ENCODE assay signal across 16 mouse cellular contexts in genomic region chr11:115477388-115477787, GRCm38 (mm10). TPM values are rescaled to one million over a fixed set of nuclear protein-coding genes. Genes with fewer than 3 reads are reported as not detected.
DNase-seq lines count a peak whose midpoint lies in the region; ATAC-seq and TF ChIP-seq lines count a peak whose summit lies in the region.
"Not testable (repeated sequence)": the region's sequence is repeated elsewhere in the genome, so short reads cannot be mapped to it uniquely, and the experiment has no call there.
"Had no signal": no experiment of that assay in that cellular context is flagged by ENCODE, and none has a peak within 500 bp of the region (broad histone marks: within the 10 kb centered on the region; RNA-seq: fewer than 3 reads in every experiment).

No protein-coding gene starts in this region.

- H3K9ac ChIP-seq in forebrain, embryonic 13.5 days = 0 out of 2 replicates have a peak overlapping the region, but pooled peaks have one; percentile 48
- H3K9ac ChIP-seq in hindbrain, postnatal 0 days (replicated peaks; ENCODE audit: low read length); lung, postnatal 0 days (replicated peaks; ENCODE audit: low read depth): not testable (repeated sequence)
- peak overlapping the region; percentile 82; the same call in 1 of the 2 replicates for H3K9ac ChIP-seq in liver, embryonic 12.5 days
- H3K9ac ChIP-seq in midbrain, postnatal 0 days (replicated peaks; ENCODE audit: low read length, poor library complexity, severe bottlenecking) = peak overlapping the region; percentile 19; the same call in 1 of the 2 replicates

- H3K9me3 ChIP-seq in forebrain, embryonic 13.5 days (replicated peaks); hindbrain, postnatal 0 days (ENCODE audit: low read length); liver, embryonic 12.5 days (replicated peaks); lung, postnatal 0 days (ENCODE audit: low read length); midbrain, postnatal 0 days (ENCODE audit: low read length): not testable (repeated sequence)

- peak overlapping the region; percentile 83; the same call in 1 of the 2 replicates for H3K4me3 ChIP-seq in forebrain, embryonic 13.5 days
- not testable (repeated sequence) for H3K4me3 ChIP-seq in hindbrain, postnatal 0 days (ENCODE audit: low read length); liver, embryonic 12.5 days; lung, postnatal 0 days (ENCODE audit: low read depth, low read length); midbrain, postnatal 0 days (ENCODE audit: low read depth, low read length)

- not testable (repeated sequence) for H3K27ac ChIP-seq in forebrain, embryonic 13.5 days; hindbrain, postnatal 0 days; liver, embryonic 12.5 days; lung, postnatal 0 days (ENCODE audit: low read length); midbrain, postnatal 0 days (ENCODE audit: low read depth, low read length)

- ATAC-seq in activated CD4-positive, CD25-positive, alpha-beta regulatory T cell, adult 4 months = peak; percentile 20
- not testable (repeated sequence) for ATAC-seq in forebrain, embryonic 13.5 days; hindbrain, postnatal 0 days; liver, embryonic 12.5 days; lung, postnatal 0 days; midbrain, postnatal 0 days (ENCODE audit: low FRiP score)

- not testable (repeated sequence) for TF ChIP-seq EP300 in lung, postnatal 0 days (IDR thresholded peaks at IDR 0.05)

- not testable (repeated sequence) for TF ChIP-seq CTCF in hindbrain, postnatal 0 days (IDR thresholded peaks at IDR 0.05; ENCODE audit: low read depth); lung, postnatal 0 days (IDR thresholded peaks at IDR 0.05); midbrain, postnatal 0 days (IDR thresholded peaks at IDR 0.05)

- not testable (repeated sequence) for H3K27me3 ChIP-seq in forebrain, embryonic 13.5 days; hindbrain, postnatal 0 days (ENCODE audit: insufficient read depth, low read length); liver, embryonic 12.5 days (replicated peaks); lung, postnatal 0 days (replicated peaks; ENCODE audit: insufficient read depth, low read length); midbrain, postnatal 0 days (ENCODE audit: insufficient read depth, low read length); splenic B cell, adult 2 months (ENCODE audit: control insufficient read depth, insufficient read depth, low read length, poor library complexity, severe bottlenecking)

- not testable (repeated sequence) for DNase-seq in hindbrain, postnatal 0 days (ENCODE audit: low spot score); midbrain, postnatal 0 days (ENCODE audit: low spot score)
- DNase-seq in lung, postnatal 0 days (ENCODE audit: low spot score) = peak; percentile 41
- peak; percentile 52 for DNase-seq in splenic B cell, adult 2 months (ENCODE audit: low read depth, low spot score)

- peaks cover 33% of the 10 kb centered on the region for H3K4me1 ChIP-seq in forebrain, embryonic 13.5 days
- H3K4me1 ChIP-seq in hindbrain, postnatal 0 days (ENCODE audit: insufficient read depth, low read length); lung, postnatal 0 days (ENCODE audit: insufficient read depth, low read depth, low read length); midbrain, postnatal 0 days (ENCODE audit: insufficient read depth, low read length): not testable (repeated sequence)
- peaks cover 42% of the 10 kb centered on the region for H3K4me1 ChIP-seq in liver, embryonic 12.5 days

- 92% methylated on average over 7 of the region's 7 CpGs for WGBS in forebrain, embryonic 13.5 days
- 87% methylated on average over 7 of the region's 7 CpGs for WGBS in hindbrain, postnatal 0 days
- WGBS in liver, embryonic 12.5 days (ENCODE audit: insufficient replicate concordance) = 47% methylated on average over 7 of the region's 7 CpGs
- WGBS in lung, postnatal 0 days = 73% methylated on average over 7 of the region's 7 CpGs
- WGBS in midbrain, postnatal 0 days = 86% methylated on average over 7 of the region's 7 CpGs

- not testable (repeated sequence) for H3K36me3 ChIP-seq in forebrain, embryonic 13.5 days (ENCODE audit: poor library complexity, severe bottlenecking); hindbrain, postnatal 0 days (ENCODE audit: insufficient read depth, low read length); liver, embryonic 12.5 days; lung, postnatal 0 days (ENCODE audit: insufficient read depth, low read length); midbrain, postnatal 0 days (ENCODE audit: insufficient read depth, low read length); splenic B cell, adult 2 months (ENCODE audit: control insufficient read depth, insufficient read depth, low read length, poor library complexity, severe bottlenecking)

- peak overlapping the region; percentile 95; the same call in 1 of the 2 replicates for H3K4me2 ChIP-seq in forebrain, embryonic 13.5 days
- H3K4me2 ChIP-seq in hindbrain, postnatal 0 days (ENCODE audit: low read depth, low read length) = peak overlapping the region; percentile 64
- peak overlapping the region; percentile 94; the same call in 1 of the 2 replicates for H3K4me2 ChIP-seq in liver, embryonic 12.5 days
- H3K4me2 ChIP-seq in lung, postnatal 0 days (replicated peaks; ENCODE audit: low read depth, low read length) = not testable (repeated sequence)
- H3K4me2 ChIP-seq in midbrain, postnatal 0 days (ENCODE audit: low read depth, low read length, poor library complexity, severe bottlenecking) = 0 out of 2 replicates have a peak overlapping the region, but pooled peaks have one; percentile 87

RNA-seq across cellular contexts. Expression of gene Armc7, which starts 1.9 kb away (rescaled TPM):
- polyA plus RNA-seq in activated CD4-positive, CD25-positive, alpha-beta regulatory T cell, adult 4 months (2017; shearing (Covaris generic)) = 10 to 100 TPM; 49.9 to 59.3 TPM
- 11.3 and 13.0 TPM in 2 replicates for polyA plus RNA-seq in forebrain, embryonic 13.5 days (2015; fragmentation: Nextera tagmentation; extraction: Ambion mirVana)
- total RNA-seq in hindbrain, postnatal 0 days (2014; rRNA removed) = 9.9 and 11.8 TPM in 2 replicates
- polyA plus RNA-seq in hindbrain, postnatal 0 days (2015; fragmentation: Nextera tagmentation; extraction: Ambion mirVana) = 10.7 and 11.0 TPM in 2 replicates
- polyA plus RNA-seq in liver, embryonic 12.5 days (2016; fragmentation: Nextera tagmentation; extraction: Ambion mirVana) = 4.0 and 4.2 TPM in 2 replicates
- polyA plus RNA-seq in lung, postnatal 0 days (2015; fragmentation: Nextera tagmentation; extraction: Ambion mirVana) = 6.4 and 9.0 TPM in 2 replicates
- total RNA-seq in midbrain, postnatal 0 days (2014; rRNA removed) = 9.0 and 14.0 TPM in 2 replicates
- 12.9 and 13.4 TPM in 2 replicates for polyA plus RNA-seq in midbrain, postnatal 0 days (2015; fragmentation: Nextera tagmentation; extraction: Ambion mirVana)

RNA-seq across cellular contexts. Expression of gene Nt5c, which starts 14.3 kb away (rescaled TPM):
- 100 to 1,000 TPM; 287 to 293 TPM for polyA plus RNA-seq in activated CD4-positive, CD25-positive, alpha-beta regulatory T cell, adult 4 months (2017; shearing (Covaris generic))
- 87.0 and 91.1 TPM in 2 replicates for polyA plus RNA-seq in forebrain, embryonic 13.5 days (2015; fragmentation: Nextera tagmentation; extraction: Ambion mirVana)
- total RNA-seq in hindbrain, postnatal 0 days (2014; rRNA removed) = 54.3 and 62.2 TPM in 2 replicates
- polyA plus RNA-seq in hindbrain, postnatal 0 days (2015; fragmentation: Nextera tagmentation; extraction: Ambion mirVana) = 129 and 130 TPM in 2 replicates
- polyA plus RNA-seq in liver, embryonic 12.5 days (2016; fragmentation: Nextera tagmentation; extraction: Ambion mirVana) = 68.4 and 69.0 TPM in 2 replicates
- 102 and 109 TPM in 2 replicates for polyA plus RNA-seq in lung, postnatal 0 days (2015; fragmentation: Nextera tagmentation; extraction: Ambion mirVana)
- 85.3 and 91.1 TPM in 2 replicates for total RNA-seq in midbrain, postnatal 0 days (2014; rRNA removed)
- polyA plus RNA-seq in midbrain, postnatal 0 days (2015; fragmentation: Nextera tagmentation; extraction: Ambion mirVana) = 131 and 133 TPM in 2 replicates

RNA-seq across cellular contexts. Expression of gene Slc16a5, which starts 15.1 kb away (rescaled TPM):
- polyA plus RNA-seq in activated CD4-positive, CD25-positive, alpha-beta regulatory T cell, adult 4 months (2017; shearing (Covaris generic)) = 1 to 10 TPM; 2.9 to 3.1 TPM
- polyA plus RNA-seq in forebrain, embryonic 13.5 days (2015; fragmentation: Nextera tagmentation; extraction: Ambion mirVana) = not detected in 2 replicates
- total RNA-seq in hindbrain, postnatal 0 days (2014; rRNA removed) = 0.10 TPM in 1 of 2 replicates, not detected in the other
- polyA plus RNA-seq in hindbrain, postnatal 0 days (2015; fragmentation: Nextera tagmentation; extraction: Ambion mirVana) = 0.30 and 0.66 TPM in 2 replicates
- polyA plus RNA-seq in liver, embryonic 12.5 days (2016; fragmentation: Nextera tagmentation; extraction: Ambion mirVana) = 0.08 and 0.10 TPM in 2 replicates
- polyA plus RNA-seq in lung, postnatal 0 days (2015; fragmentation: Nextera tagmentation; extraction: Ambion mirVana) = 0.07 and 0.13 TPM in 2 replicates
- not detected in 2 replicates for total RNA-seq in midbrain, postnatal 0 days (2014; rRNA removed)
- polyA plus RNA-seq in midbrain, postnatal 0 days (2015; fragmentation: Nextera tagmentation; extraction: Ambion mirVana) = 0.21 and 0.23 TPM in 2 replicates
- total RNA-seq: common myeloid progenitor, adult 5-6 weeks; gastrocnemius, postnatal 4 days; layer of hippocampus, postnatal 10 days; left cerebral cortex, postnatal 10 days; megakaryocyte-erythroid progenitor cell, adult 5-6 weeks had no signal
- polyA plus RNA-seq: adrenal gland, adult 2 months; forebrain, embryonic 14.5 days; hindbrain, embryonic 10.5 days had no signal

RNA-seq across cellular contexts. Expression of gene Jpt1, which starts 36.8 kb away (rescaled TPM):
- 100 to 1,000 TPM; 506 to 510 TPM for polyA plus RNA-seq in activated CD4-positive, CD25-positive, alpha-beta regulatory T cell, adult 4 months (2017; shearing (Covaris generic))
- polyA plus RNA-seq in forebrain, embryonic 13.5 days (2015; fragmentation: Nextera tagmentation; extraction: Ambion mirVana) = 1,632 and 1,660 TPM in 2 replicates
- total RNA-seq in hindbrain, postnatal 0 days (2014; rRNA removed) = 640 and 655 TPM in 2 replicates
- 966 and 1,016 TPM in 2 replicates for polyA plus RNA-seq in hindbrain, postnatal 0 days (2015; fragmentation: Nextera tagmentation; extraction: Ambion mirVana)
- polyA plus RNA-seq in liver, embryonic 12.5 days (2016; fragmentation: Nextera tagmentation; extraction: Ambion mirVana) = 307 and 318 TPM in 2 replicates
- 195 and 201 TPM in 2 replicates for polyA plus RNA-seq in lung, postnatal 0 days (2015; fragmentation: Nextera tagmentation; extraction: Ambion mirVana)
- 744 and 761 TPM in 2 replicates for total RNA-seq in midbrain, postnatal 0 days (2014; rRNA removed)
- polyA plus RNA-seq in midbrain, postnatal 0 days (2015; fragmentation: Nextera tagmentation; extraction: Ambion mirVana) = 1,252 and 1,259 TPM in 2 replicates

RNA-seq across cellular contexts. Expression of gene Trim80, which starts 37.0 kb away (rescaled TPM):
- not detected for polyA plus RNA-seq in activated CD4-positive, CD25-positive, alpha-beta regulatory T cell, adult 4 months (2017; shearing (Covaris generic))
- polyA plus RNA-seq in forebrain, embryonic 13.5 days (2015; fragmentation: Nextera tagmentation; extraction: Ambion mirVana) = not detected in 2 replicates
- not detected in 2 replicates for total RNA-seq in hindbrain, postnatal 0 days (2014; rRNA removed)
- 0.11 TPM in 1 of 2 replicates, not detected in the other for polyA plus RNA-seq in hindbrain, postnatal 0 days (2015; fragmentation: Nextera tagmentation; extraction: Ambion mirVana)
- 0.18 and 0.22 TPM in 2 replicates for polyA plus RNA-seq in liver, embryonic 12.5 days (2016; fragmentation: Nextera tagmentation; extraction: Ambion mirVana)
- polyA plus RNA-seq in lung, postnatal 0 days (2015; fragmentation: Nextera tagmentation; extraction: Ambion mirVana) = not detected in 2 replicates
- total RNA-seq in midbrain, postnatal 0 days (2014; rRNA removed) = 0.44 TPM in 1 of 2 replicates, not detected in the other
- polyA plus RNA-seq in midbrain, postnatal 0 days (2015; fragmentation: Nextera tagmentation; extraction: Ambion mirVana) = not detected in 2 replicates
- total RNA-seq: common myeloid progenitor, adult 5-6 weeks; gastrocnemius, postnatal 4 days; megakaryocyte-erythroid progenitor cell, adult 5-6 weeks had no signal
- polyA plus RNA-seq: forebrain, embryonic 14.5 days; heart, embryonic 15.5 days had no signal
